ENCODE assay signal across 8 mouse cellular contexts in the genomic region with DNA sequence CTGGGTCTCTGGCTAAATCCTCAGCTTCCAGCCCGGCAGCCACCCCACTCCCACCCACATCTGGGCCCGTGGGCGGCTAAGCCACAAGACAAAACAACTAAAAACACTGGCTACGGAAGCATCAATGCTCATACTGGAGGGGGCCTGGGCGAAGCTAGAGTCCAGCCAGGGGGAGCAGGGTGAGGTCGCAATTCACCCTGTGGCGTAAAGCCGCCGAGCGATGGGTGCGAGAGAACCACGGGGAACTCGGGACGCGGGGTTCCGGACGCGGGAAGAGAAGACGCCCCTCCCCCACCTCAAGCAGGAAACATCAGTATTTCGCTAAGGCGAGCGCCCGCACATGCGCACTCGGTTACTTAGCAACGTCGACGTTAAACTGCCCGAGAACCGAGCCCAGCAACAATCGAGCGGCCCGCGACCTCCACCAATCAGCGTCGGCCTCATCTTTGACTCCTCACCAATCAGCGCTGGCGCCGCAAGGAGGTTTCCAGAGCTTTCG. TPM values are rescaled to one million over a fixed set of nuclear protein-coding genes. Genes with fewer than 3 reads are reported as not detected.
A peak's percentile ranks its signal among the peaks of the same experiment; 100 is the strongest.
DNase-seq lines count a peak whose midpoint lies in the region; ATAC-seq and TF ChIP-seq lines count a peak whose summit lies in the region.

A gene (plus strand): TSS at position 445 of the 499 bp plus-strand sequence.

- H3K4me3 ChIP-seq in E14TG2a.4 (replicated peaks; ENCODE audit: low read length): peak within 1 kb of the TSS; percentile 90
- H3K4me3 ChIP-seq in forebrain, embryonic 13.5 days: peak within 1 kb of the TSS; percentile 71
- H3K4me3 ChIP-seq in liver, postnatal 0 days (ENCODE audit: low read depth, low read length): peak within 1 kb of the TSS; percentile 85
- peak within 1 kb of the TSS; percentile 77 for H3K4me3 ChIP-seq in neural tube, embryonic 14.5 days (ENCODE audit: low read depth, low read length)

- H3K9ac ChIP-seq in forebrain, embryonic 13.5 days: peak within 1 kb of the TSS; percentile 97
- peak within 1 kb of the TSS; percentile 87 for H3K9ac ChIP-seq in liver, postnatal 0 days (replicated peaks)
- H3K9ac ChIP-seq in neural tube, embryonic 14.5 days (replicated peaks; ENCODE audit: low read depth, low read length): peak within 1 kb of the TSS; percentile 95

- peak; percentile 97 for ATAC-seq in cerebellum, adult (ENCODE audit: insufficient number of reproducible peaks, low FRiP score, low TSS enrichment)
- peak; percentile 98 for ATAC-seq in forebrain, embryonic 13.5 days
- peak; percentile 92 for ATAC-seq in liver, postnatal 0 days
- ATAC-seq in neural tube, embryonic 14.5 days (ENCODE audit: low read depth): peak; percentile 96

- intact Hi-C loops in heart, postnatal 10 days (cut with DNase I): loop anchor here (1.0 kb wide), 2 partner anchors 53 to 93 kb away; no protein-coding TSS in a partner anchor

- H3K9me3 ChIP-seq in E14TG2a.4 (ENCODE audit: low read length): no peaks in the 10 kb centered on the region
- no peaks in the 10 kb centered on the region for H3K9me3 ChIP-seq in forebrain, embryonic 13.5 days (replicated peaks)
- no peaks in the 10 kb centered on the region for H3K9me3 ChIP-seq in liver, postnatal 0 days (ENCODE audit: low read length)
- no peaks in the 10 kb centered on the region for H3K9me3 ChIP-seq in neural tube, embryonic 14.5 days (ENCODE audit: control insufficient read depth, low read length)

- peaks cover 32% of the 10 kb centered on the region for H3K36me3 ChIP-seq in E14TG2a.4 (ENCODE audit: insufficient read depth, low read length)
- H3K36me3 ChIP-seq in forebrain, embryonic 13.5 days (ENCODE audit: poor library complexity, severe bottlenecking): peaks cover 28% of the 10 kb centered on the region
- peaks cover 24% of the 10 kb centered on the region for H3K36me3 ChIP-seq in liver, postnatal 0 days (replicated peaks; ENCODE audit: insufficient read depth, low read length)
- H3K36me3 ChIP-seq in neural tube, embryonic 14.5 days (ENCODE audit: control insufficient read depth, insufficient read depth, low read length): peaks cover 10% of the 10 kb centered on the region

- TF ChIP-seq EP300 in liver, postnatal 0 days (IDR thresholded peaks at IDR 0.05; ENCODE audit: low read depth): no peak

- no peak for TF ChIP-seq CTCF in E14TG2a.4 (conservative IDR thresholded peaks at IDR 0.05; ENCODE audit: low read length)
- TF ChIP-seq CTCF in liver, postnatal 0 days (IDR thresholded peaks at IDR 0.05; ENCODE audit: low read depth): no peak

- H3K4me1 ChIP-seq in E14TG2a.4 (replicated peaks; ENCODE audit: low read depth, low read length): peaks cover 35% of the 10 kb centered on the region
- peaks cover 41% of the 10 kb centered on the region for H3K4me1 ChIP-seq in forebrain, embryonic 13.5 days
- peaks cover 25% of the 10 kb centered on the region for H3K4me1 ChIP-seq in liver, postnatal 0 days (ENCODE audit: insufficient read depth)
- peaks cover 30% of the 10 kb centered on the region for H3K4me1 ChIP-seq in neural tube, embryonic 14.5 days (ENCODE audit: control insufficient read depth, insufficient read depth, low read length)

- under 1% methylated on average over 40 of the region's 40 CpGs for WGBS in forebrain, embryonic 13.5 days
- WGBS in large intestine, adult 2 months: under 1% methylated on average over 40 of the region's 40 CpGs
- under 1% methylated on average over 40 of the region's 40 CpGs for WGBS in liver, postnatal 0 days (ENCODE audit: insufficient replicate concordance)
- 0% methylated on average over 40 of the region's 40 CpGs for WGBS in neural tube, embryonic 14.5 days

- peak within 1 kb of the TSS; percentile 99 for H3K27ac ChIP-seq in forebrain, embryonic 13.5 days
- H3K27ac ChIP-seq in liver, postnatal 0 days (ENCODE audit: low read depth): peak within 1 kb of the TSS; percentile 99
- peak within 1 kb of the TSS; percentile 100 for H3K27ac ChIP-seq in neural tube, embryonic 14.5 days (ENCODE audit: low read depth, low read length)

- peak within 1 kb of the TSS; percentile 77 for H3K4me2 ChIP-seq in forebrain, embryonic 13.5 days
- H3K4me2 ChIP-seq in liver, postnatal 0 days (ENCODE audit: low read depth, low read length): peak within 1 kb of the TSS; percentile 94
- H3K4me2 ChIP-seq in neural tube, embryonic 14.5 days (ENCODE audit: low read depth, low read length): peak within 1 kb of the TSS; percentile 99

- DNase-seq in heart, postnatal 10 days: peak; percentile 99 to 100
- peak; percentile 98 for DNase-seq in large intestine, adult 2 months (ENCODE audit: low read depth, low spot score)
- peak; percentile 99 for DNase-seq in liver, postnatal 0 days
- peak; percentile 99 for DNase-seq in testis, postnatal 10 days (ENCODE audit: low spot score)

- no peaks in the 10 kb centered on the region for H3K27me3 ChIP-seq in E14TG2a.4 (ENCODE audit: insufficient read depth, low read length)
- no peaks in the 10 kb centered on the region for H3K27me3 ChIP-seq in forebrain, embryonic 13.5 days
- no peaks in the 10 kb centered on the region for H3K27me3 ChIP-seq in liver, postnatal 0 days (ENCODE audit: insufficient read depth, low read length)
- H3K27me3 ChIP-seq in neural tube, embryonic 14.5 days (ENCODE audit: control insufficient read depth, insufficient read depth, low read length): no peaks in the 10 kb centered on the region

RNA-seq across cellular contexts. Expression of the gene that starts here (rescaled TPM):
- 4,545 and 4,559 TPM in 2 replicates for polyA plus RNA-seq in forebrain, embryonic 13.5 days (2015; fragmentation: Nextera tagmentation; extraction: Ambion mirVana)
- total RNA-seq in heart, postnatal 10 days (2021): 100 to 1,000 TPM; 678 to 750 TPM
- 1,797 and 2,293 TPM in 2 replicates for polyA plus RNA-seq in large intestine, adult 2 months (2012; rRNA removed)
- polyA plus RNA-seq in liver, postnatal 0 days (2015; fragmentation: Nextera tagmentation; extraction: Ambion mirVana): 1,161 and 1,214 TPM in 2 replicates
- 4,516 and 4,600 TPM in 2 replicates for polyA plus RNA-seq in neural tube, embryonic 14.5 days (2014; fragmentation: Nextera tagmentation; extraction: Ambion mirVana)

Comparison
In these comparisons a context has a peak if more than half of its experiments do, and no peak if none do; other contexts are left out.
1. Peak in every context shown above with its lines: DNase-seq, ATAC-seq, H3K4me3 ChIP-seq and H3K27ac ChIP-seq.